Mouse (Mus musculus) MEL-GATA-1-ER (cell line): ENCODE results near the gene Adcy5.

ENCODE experiments used
- DNase-seq: peaks from one replicate; pipeline ENCODE4 v3.0.0-alpha.2; 2012; ENCODE audit warnings: low read depth; ENCODE audit errors: extremely low read depth

The Adcy5 gene

DNA sequence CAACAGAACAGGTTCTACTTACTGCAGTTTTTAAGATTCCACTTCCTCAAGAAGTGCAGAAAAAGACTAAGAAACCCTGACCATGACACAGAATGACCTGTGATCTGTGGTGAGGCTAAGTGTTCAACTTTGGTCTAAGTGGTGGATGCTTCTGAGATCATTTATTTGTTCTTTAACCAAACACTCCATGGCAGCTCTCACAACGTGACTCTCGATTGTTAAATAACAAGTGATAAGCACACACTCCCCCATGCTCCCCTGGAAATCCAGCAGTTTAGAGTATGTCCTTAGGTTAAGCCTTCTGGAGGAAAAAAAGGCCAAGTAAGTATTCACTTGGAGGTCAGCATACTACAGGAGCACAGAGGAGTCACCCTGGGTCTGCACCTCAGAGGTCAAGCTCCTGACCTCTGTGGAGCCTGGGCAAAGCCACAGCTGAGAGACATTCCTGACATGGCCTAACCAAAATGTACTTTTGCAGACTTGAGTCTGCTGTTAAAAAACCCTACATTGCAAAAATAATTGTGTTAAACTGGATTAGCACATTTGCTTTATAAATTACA, 156.0 kb downstream of the Adcy5 start:
- no peak for DNase-seq

- no peak for DNase-seq
Measured at GRCm38 (mm10) chr16:35311586-35311985, 156.9 kb downstream of the Adcy5 start.

- DNase-seq = no peak
Measured at GRCm38 (mm10) chr16:35315496-35315895, 160.8 kb downstream of the Adcy5 start.

DNA sequence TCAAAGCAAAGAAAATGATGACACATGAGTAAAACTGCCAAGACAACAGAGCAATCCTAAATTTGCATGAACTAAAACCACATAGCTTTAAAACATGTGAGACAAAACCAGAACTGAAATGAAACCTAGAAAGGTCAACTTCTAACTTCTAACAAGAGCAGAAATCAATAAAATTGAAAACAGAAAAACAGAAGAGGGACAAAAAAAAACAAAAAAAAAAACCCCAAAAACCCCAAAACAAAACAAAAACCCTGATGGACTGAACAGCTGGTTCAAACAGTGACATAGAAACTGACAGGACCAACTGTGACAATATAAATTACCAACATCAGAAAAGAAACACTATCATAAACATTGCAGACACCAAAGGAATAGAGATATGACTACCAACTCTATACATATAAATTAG, 162.2 kb downstream of the Adcy5 start:
- no peak for DNase-seq

DNA sequence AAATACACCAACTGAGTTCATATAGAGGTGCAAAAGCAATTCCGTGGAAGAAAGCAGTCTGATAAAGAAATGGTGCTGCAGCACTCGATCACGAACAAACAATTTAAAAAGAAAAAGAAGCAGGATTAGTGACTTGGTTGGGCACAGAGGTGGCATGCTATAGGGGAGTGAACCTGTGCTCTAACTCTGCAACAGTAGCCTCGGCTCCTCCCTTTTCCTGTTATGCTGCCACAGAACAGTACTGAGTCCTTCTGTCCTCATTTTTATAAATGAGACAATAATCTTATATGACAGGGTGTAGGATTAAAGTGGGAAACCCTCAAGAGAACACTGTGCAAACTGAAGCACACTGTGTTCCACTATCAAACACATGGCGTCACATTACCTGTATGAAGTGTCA, 162.8 kb downstream of the Adcy5 start:
- DNase-seq = peak; percentile 33

DNA sequence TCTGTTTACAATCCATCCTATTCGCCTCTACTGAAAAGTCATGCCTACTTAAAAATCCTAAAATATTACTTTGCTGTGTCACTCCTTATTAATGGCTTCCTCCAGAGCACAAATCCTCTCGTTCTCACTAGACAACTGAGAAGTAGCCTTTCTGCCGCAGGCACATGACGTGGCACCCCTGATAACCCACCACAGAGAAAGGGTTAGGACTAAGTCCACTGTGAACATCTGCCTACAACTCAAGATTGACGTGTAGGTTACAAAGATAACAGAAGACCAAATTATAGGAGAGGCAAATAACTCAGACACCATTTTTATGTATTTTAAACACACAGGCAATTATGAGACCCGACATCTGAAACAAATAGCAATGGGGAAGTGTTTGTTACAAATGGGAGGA, 163.7 kb downstream of the Adcy5 start:
- peak; percentile 77 for DNase-seq

GRCm38 (mm10) chr16:35319335-35319734, 164.7 kb downstream of the Adcy5 start:
- peak; percentile 82 for DNase-seq

GRCm38 (mm10) chr16:35319773-35320172, 165.1 kb downstream of the Adcy5 start:
- DNase-seq = no peak

GRCm38 (mm10) chr16:35330451-35330850, 175.8 kb downstream of the Adcy5 start:
- DNase-seq = no peak
